Mouse (Mus musculus): ENCODE data around the gene Col13a1.

Col13a1 gene

GRCm38 (mm10) chr10:61978866-61979340 lies at the start of gene Col13a1:
Gene Col13a1 (minus strand): TSS chr10:61979108.
- CTCF ChIA-PET, result no interaction called here

GRCm38 (mm10) chr10:62027699-62028098 lies 48.8 kb upstream of the Col13a1 start:
- CTCF ChIA-PET, result no interaction called here

- CTCF ChIA-PET, result no interaction called here
These were observed 45.1 kb upstream of the Col13a1 start for GRCm38 (mm10) chr10:62023821-62024551.

GRCm38 (mm10) chr10:62020068-62020620 lies 41.2 kb upstream of the Col13a1 start:
- CTCF ChIA-PET, result no interaction called here

- CTCF ChIA-PET, result no interaction called here
These were observed 40.6 kb upstream of the Col13a1 start for GRCm38 (mm10) chr10:62019386-62020067.

GRCm38 (mm10) chr10:62016947-62017346 lies 38.0 kb upstream of the Col13a1 start:
- CTCF ChIA-PET, result interaction anchor here (0.6 kb wide), 1 partner anchor 132 kb away, joined by 7 read pairs; no protein-coding TSS in a partner anchor

- CTCF ChIA-PET, result interaction anchor here (0.6 kb wide), 1 partner anchor 596 kb away, joined by 7 read pairs; no protein-coding TSS in a partner anchor
These were observed 34.3 kb upstream of the Col13a1 start for GRCm38 (mm10) chr10:62013190-62013589.

- CTCF ChIA-PET, result no interaction called here
These were observed 33.5 kb upstream of the Col13a1 start for GRCm38 (mm10) chr10:62012371-62012770.

GRCm38 (mm10) chr10:62009981-62010500 lies 31.1 kb upstream of the Col13a1 start:
- CTCF ChIA-PET, result no interaction called here

GRCm38 (mm10) chr10:62007958-62008357 lies 29.1 kb upstream of the Col13a1 start:
- CTCF ChIA-PET, result no interaction called here

GRCm38 (mm10) chr10:62006371-62006770 lies 27.5 kb upstream of the Col13a1 start:
- CTCF ChIA-PET, result no interaction called here

- CTCF ChIA-PET, result no interaction called here
These were observed 21.3 kb upstream of the Col13a1 start for GRCm38 (mm10) chr10:62000216-62000615.

- CTCF ChIA-PET, result no interaction called here
These were observed 20.9 kb upstream of the Col13a1 start for GRCm38 (mm10) chr10:61999766-62000165.

GRCm38 (mm10) chr10:61991481-61992424 lies 12.8 kb upstream of the Col13a1 start:
- CTCF ChIA-PET, result no interaction called here

GRCm38 (mm10) chr10:61980424-61980823 lies 1.5 kb upstream of the Col13a1 start:
- CTCF ChIA-PET, result no interaction called here

- CTCF ChIA-PET, result no interaction called here
These were observed 619 bp downstream of the Col13a1 start for GRCm38 (mm10) chr10:61978112-61978865.

- CTCF ChIA-PET, result no interaction called here
These were observed 1.4 kb downstream of the Col13a1 start for GRCm38 (mm10) chr10:61977392-61978096.

GRCm38 (mm10) chr10:61976987-61977386 lies 1.9 kb downstream of the Col13a1 start:
- CTCF ChIA-PET, result no interaction called here

- CTCF ChIA-PET, result no interaction called here
These were observed 4.3 kb downstream of the Col13a1 start for GRCm38 (mm10) chr10:61974581-61974980.

GRCm38 (mm10) chr10:61972041-61972440 lies 6.9 kb downstream of the Col13a1 start:
- CTCF ChIA-PET, result no interaction called here
